Mouse (Mus musculus) testis, adult 2 months (tissue): ENCODE measurements around the gene Basp1.

Experiments used
- CTCF ChIP-seq: fragments of 200-500 bp; IDR thresholded peaks from 2 replicates; pipeline ENCODE4 v1.5.1; 2012; ENCODE audit warnings: low read depth, mild to moderate bottlenecking, inconsistent platforms, low read length, moderate library complexity; ENCODE audit not compliant: control insufficient read depth, insufficient read depth, insufficient replicate concordance
- POLR2A ChIP-seq: fragments of 200-500 bp; IDR thresholded peaks from 2 replicates; pipeline ENCODE4 v1.6.1; 2012; ENCODE audit warnings: low read depth, mild to moderate bottlenecking, inconsistent platforms, low read length, moderate library complexity; ENCODE audit not compliant: control insufficient read depth

DNA sequence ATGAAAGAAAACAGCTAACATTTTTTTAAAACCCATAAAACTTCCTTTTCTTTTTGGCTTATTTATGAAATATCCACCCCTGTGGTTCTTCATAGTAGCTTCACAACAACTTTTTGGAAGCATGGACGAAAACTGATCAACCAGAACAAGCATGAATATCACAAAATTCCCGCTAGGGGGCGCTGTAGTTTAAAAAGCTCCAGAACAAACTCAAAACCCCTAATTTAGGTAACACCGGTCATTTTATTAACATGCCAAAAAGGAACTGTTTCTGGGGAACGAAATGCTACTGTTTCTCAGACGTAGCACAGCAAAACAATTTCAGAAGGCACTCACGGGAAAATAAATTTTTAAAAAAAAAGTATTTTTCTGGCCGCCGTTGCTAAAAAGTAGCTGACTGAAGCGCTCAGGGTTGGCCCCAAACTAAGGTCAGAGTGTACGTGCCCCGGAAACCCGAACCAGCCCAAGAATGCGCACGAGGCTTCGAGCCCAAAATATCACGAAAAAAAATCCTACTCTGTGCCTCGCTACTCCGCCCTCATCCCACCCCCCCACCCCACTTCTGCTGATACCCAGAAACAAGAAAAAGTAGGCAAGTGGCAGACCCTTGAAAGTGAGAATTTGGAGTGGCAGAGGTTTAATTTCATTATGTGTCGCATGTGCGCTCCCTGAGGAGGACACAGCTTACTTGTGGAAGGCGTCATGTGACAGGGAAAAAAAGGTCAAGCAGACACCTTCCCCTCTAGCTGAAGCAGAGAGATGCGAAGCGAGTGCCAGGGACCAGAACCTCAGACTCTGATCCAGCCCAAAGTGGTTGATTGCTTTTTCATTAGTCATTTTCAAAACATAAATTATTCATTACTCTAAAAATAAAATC, 27.7 kb upstream of the Basp1 start:
- no peak for TF ChIP-seq CTCF
- no peak for TF ChIP-seq POLR2A
